Mouse (Mus musculus) mouse trophoblast stem cell (cell line): ENCODE data around the gene Kdm4b.

Experiments
- in situ Hi-C, 2 experiments: fragments of 300-500 bp; cut with MseI, MboI; formaldehyde crosslinking; loops; 2 replicates in 1 of 2; 3 replicates in 1 of 2; pipeline ENCODE4 v1.15.1; 2025

Kdm4b gene

DNA sequence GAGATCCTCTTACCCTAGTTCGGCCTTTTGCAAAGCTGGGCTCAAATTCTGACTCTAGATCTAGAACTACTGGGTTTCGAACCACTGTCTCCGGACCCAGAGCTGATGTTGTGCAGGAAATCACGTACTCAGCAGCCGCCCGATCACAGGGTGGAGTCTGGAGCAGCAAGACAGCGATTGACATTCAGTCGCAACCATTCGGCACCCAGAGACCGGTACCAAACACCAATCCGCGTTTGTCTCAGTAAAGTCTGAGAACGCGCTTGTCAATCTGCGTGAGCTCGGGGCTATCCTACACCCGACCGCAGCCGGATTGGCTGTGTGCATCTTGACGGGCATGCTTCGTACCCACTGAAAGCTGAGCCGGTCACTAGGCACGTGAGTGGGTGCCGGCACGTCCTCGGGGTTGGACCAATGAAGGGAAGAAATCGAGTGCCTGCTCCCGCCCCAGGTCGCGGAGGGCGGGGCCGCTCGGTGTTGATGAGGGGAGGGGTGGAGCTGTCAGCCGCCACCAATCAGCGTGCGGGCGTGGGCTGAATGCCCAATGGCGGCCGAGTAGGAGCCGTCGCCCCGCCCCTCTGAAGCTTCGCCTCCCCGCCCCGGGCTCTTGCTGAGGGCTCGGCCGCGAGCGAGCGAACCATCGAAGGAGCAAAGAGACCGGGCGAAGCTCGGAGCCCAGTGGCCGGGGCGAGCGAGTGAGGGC is at the start of gene Kdm4b:
TSS of gene Kdm4b (plus strand) at position 613 of the 703 bp plus-strand sequence.
- in situ Hi-C loops, result no loop called here

DNA sequence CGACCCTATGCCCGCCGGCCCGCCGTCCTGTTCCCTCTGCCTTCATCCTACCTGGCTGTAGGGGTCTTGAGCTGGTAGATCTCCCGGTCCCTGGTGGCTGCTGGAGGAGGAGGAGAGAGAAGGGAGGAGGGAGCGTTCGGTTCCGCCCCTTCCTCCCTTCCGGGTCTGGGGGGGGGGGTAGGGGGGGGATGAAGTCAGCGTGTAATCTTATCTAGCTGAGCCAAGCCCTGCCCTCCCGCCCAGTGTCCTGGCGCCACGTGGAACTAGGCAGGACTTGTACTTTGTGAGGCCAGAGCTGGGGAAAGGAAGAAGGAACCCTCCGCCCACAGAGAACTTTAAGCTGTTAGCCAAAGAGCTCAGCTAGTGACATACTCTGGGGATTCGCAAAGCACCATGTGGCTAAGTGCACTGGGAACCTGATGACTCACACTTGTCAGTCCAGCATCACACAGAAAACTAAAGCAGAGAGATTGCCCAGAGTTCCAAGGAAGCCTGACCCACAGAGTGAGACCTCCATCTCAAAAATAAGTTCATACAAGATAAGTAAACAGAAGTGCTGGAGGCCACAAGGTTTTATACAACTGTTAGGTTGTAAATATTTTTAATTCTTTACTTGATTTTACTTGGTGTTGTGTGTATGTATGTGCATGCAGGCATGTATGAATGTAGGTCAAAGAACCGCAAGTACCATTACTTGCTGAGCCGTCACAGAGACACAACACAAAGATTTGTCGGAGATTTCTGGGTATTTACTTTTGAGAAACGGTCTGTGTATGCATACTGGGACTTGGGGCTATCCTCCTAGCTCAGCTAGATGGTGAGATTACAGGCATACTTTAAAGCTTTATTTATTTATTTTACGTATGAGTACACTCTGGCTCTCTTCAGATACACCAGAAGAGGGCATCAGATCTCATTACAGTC is 49.0 kb upstream of the Kdm4b start, which contains the start of gene Ticam1:
TSS of gene Ticam1 (minus strand) at position 144 of the 924 bp plus-strand sequence.
- in situ Hi-C loops, result no loop called here

DNA sequence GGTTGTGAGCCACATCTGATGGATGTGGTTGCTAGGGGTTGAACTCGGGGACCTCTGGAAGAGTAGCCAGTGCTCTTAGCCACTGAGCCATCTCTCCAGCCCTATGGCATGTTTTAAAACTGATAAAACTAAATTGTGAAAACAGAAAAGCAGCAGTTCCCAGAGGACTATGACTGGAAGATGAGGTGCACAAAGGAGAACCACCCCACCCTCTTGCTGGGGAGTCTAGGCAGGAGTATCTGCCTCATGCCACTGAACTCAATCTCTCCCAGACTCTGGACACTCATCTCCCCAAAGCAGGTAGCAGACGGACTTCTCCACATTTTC is 48.3 kb upstream of the Kdm4b start:
- in situ Hi-C loops, result no loop called here

DNA sequence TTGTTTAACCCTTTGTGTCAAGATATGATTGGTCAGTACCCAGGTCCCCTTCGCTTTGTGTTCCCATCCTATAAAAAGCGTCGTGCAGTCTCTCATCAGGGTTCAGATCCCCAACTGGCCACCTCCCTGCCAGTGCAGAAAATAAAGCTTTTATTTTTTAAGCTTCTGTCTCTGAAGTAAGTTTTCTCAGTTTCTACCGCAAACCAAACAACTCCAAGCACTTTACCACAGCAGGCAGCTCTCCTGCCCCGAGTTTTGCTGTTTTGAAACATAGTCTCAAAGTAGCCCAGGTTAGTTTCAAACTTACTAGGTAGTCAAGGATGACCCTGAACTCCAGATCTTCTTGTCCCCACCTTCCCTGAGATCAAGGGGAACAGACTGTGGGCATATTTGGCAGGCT is 47.5 kb upstream of the Kdm4b start:
- in situ Hi-C loops, result no loop called here

DNA sequence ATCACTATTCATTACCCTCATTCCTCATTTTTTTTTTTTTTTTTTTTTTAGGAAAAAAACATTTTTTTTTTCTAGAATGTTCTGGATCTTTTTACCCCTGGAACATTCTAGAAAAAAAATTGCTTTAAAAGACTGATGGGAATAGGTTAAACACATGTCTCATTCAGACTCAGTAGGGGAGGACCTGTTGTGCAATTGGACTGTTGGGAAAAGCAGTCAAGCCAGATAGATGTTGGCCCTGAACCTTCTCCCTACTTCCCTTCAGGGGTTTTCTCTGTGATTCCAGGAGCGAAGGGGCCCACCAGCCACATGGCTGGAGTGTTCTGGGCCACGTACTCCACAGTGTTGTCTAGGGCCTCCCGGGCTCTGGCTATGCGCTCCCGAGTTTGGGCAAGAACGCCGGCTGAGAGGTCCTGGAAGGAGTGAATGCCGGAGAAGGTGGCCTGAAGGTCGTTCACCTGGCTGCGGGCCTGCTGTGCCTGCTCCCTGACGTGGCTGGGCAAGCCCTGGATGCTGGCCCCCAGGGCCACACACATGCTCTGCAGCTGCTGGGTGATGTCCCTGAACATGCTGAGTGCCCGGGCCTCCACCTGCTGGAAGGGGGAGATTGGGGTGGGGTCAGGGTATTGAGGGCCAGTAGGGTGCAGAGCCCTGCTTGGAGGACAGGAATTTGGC is 46.2 kb upstream of the Kdm4b start:
- in situ Hi-C loops, result no loop called here

DNA sequence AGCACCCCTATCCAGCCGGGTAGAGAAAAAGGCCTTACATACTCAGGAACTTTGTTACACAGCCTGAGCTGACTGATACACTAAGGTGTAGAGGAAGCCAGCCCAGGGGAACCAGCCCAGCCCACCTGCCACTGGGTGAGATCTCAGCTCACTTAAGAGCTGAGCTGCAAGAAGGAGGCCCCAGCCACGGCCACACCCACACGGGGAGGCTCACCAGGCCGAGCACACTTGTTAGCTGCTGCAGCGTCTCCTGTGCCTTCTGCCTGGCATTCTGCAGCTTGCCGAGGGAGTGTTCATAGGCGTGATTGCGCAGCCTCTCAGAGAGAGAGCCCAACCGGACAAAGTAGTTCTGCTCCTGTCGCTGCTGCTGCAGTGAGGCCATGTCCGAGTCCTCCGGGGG is 44.7 kb upstream of the Kdm4b start:
- in situ Hi-C loops, result no loop called here

DNA sequence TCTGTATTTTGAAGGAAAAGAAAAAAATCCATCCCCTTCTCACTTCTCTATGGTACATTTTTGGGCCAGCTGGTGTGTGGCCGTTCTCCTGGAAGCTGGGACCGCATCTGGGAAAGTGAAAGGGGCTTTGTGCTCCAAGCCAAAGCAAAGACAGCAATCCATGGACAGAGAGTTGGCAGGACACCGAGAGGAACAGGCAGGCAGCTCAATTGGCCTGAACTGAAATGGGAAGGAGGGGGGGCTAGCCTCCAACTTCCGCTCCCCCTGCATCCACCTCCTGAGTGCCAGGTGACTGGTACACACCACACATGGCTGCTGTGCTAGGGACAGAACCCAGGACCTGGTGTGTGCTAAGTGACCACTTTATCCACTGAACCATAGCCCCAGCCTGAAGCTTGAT is 43.1 kb upstream of the Kdm4b start:
- in situ Hi-C loops, result no loop called here

DNA sequence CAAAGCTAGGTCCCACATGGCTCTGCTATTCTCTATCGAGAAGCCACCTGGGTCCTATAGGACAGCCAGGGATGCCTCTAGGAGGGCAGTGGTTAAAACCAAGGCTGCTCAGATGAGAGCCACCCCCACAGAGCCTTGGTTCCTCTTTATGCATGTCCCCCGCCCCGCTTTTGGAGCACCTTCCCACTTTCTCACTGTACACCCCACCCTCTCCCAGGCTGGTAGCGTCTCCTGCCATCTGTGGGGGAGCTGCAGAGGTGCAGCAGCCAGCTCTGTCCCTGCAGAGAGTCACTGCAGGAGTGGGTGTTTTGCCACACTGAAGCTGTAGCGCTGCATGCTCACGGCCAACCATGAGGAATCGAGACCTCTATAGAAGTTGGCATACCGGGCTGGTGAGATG is 42.5 kb upstream of the Kdm4b start:
- in situ Hi-C loops, result no loop called here

DNA sequence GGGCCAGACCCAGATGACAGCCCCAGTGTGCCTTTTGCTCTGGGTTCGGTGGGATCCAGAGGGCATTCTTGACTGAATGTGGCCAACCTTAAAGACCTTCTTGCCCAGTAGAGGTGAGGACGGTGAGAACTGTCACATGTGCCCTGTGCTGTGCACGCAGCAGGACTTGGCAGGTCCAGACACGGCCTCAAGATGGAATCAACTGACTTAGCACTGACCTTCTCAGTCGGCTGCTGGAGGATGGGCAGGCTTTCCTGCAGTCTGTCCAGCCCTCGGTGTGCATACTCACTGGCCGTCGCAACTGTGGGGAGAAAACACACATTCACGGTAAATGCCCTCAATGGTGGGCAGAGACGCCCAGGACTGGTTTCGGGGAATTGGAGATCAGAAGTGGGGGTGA is 39.9 kb upstream of the Kdm4b start:
- in situ Hi-C loops, result no loop called here

DNA sequence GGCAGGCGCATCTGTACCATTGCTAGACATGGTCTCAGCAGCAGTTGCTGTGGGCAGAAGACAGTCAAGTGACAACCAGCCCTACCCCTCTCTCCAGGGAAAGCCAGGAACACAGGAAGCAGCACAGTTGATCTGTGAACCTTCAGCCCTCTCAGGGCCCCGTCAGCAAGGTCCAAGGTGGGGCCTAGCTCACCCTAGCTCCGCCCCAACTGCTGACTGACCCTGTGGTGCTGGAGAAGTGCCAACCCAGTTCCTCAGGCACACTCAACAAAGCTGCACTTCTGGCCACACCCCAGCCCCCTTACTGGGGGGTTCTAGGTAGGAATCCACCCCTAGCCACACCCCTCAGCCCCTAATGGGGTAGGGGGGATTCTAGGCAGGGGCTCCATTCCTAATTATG is 38.0 kb upstream of the Kdm4b start:
- in situ Hi-C loops, result no loop called here

DNA sequence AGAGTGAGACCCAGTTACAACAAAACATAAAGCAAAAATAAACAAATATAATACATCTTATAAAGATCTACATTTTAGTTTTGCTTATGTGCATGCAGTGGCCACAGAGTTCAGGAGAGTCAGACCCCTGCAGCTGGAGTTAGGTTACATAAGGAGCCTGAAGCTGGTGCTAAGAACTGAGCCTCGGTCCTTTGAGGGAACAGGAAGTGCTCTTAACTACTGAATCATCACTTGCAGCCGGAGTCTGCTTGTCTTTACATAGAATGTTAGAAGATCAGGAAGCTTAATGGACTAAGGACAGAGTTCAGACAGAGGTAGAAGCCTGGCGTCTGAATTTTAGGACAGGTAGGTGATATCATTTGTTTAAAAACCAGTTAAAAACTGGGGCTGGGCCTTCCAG is 37.0 kb upstream of the Kdm4b start:
- in situ Hi-C loops, result no loop called here

DNA sequence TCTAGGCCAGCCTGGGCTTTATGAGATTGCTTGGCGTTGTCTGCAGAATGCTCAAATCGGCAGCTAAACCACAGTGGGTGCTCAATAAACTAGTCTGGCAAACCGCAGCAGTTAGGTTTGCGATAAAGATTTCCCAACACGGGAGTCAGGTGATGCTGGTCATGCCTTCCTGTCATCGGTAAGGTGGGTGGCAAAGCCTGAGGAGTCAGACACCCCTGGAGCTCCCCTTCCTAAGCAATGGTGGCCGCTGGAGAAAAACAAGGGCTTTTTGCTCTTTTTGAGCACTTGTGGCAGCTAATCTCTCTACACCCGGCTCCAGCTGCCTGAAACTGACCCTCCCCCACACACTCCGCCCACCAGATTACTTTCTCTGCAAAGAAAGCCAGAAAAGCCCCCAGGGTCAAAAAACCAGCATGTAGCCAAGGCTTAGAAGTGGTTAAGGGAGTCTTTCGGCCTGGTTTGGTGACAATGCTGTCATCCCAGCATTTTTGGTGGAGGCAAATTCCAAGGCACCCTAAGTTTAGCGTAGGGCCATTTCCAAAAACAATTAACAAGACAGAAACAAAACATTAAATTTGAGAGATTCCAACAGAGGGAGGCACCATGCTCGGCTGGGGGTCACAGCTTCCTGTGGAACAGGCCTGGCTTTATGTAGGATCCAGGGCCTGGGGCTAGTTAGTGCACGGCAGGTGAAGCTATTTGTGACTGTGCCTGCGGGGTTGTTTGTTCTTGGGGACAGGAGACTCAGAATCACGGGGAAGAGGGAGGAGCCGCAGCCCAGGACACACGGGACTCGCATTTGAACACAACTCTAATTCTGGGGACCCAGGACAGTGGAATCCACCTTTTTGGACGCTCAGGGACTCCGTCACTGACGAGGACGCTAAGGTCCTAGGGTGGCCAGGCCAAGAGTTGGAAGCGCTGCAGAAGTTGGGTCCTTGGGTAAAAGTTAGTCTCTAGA is 36.2 kb upstream of the Kdm4b start:
- in situ Hi-C loops, result no loop called here

DNA sequence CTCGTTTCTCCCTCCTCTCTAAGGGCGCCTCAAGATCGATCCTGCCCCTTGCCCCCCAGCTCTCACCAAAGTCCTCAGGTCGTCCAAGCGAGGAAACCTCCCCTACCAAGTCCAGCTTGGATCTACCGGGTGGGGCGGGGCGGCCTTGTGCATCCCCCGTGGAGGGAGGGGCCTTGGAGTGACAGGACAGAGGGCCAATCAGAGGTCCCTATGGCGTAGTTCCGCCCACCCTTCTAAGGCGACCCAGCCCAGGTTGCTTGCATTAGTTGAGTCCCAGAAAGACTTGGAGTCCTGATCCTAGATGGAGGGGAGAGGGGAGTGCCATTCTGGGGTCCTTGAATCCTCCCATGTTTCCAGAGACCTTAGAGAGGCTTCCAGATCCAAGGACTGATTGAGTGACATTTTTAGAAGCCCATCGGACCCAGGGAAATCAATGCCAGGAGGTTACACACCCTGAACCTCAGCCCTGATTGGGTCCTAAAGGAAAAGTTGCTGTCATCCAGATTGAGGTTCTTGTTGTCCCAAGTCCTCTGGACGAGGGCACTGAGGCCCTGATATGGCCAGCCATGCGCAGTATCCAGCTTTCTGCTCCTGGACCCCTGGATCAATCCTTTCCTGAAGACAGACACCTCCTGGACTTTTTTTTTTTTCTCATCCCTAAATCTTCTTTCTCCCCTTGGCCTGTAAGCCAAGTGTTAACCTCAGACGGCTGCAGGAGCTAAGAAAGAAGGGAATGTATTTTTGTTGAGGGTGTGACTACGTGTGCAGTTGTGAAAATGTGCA is 35.3 kb upstream of the Kdm4b start:
- in situ Hi-C loops, result no loop called here

DNA sequence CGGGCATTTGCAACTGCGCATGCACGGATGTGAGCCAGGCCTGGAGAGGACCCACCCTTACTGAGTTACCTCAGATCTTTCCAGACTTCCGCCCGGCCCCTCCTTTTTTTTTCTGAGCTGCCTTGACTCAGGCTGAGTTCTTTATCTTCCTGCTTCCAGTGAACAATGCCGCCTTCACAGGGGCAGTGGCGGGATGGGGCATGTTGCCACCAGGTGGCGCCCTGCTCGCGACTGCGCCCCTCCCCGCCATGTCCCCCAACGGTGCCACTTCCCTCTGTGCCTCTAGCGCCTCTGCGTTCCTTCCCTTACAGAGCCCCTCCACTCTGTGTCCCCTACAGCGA is 34.7 kb upstream of the Kdm4b start:
- in situ Hi-C loops, result no loop called here

DNA sequence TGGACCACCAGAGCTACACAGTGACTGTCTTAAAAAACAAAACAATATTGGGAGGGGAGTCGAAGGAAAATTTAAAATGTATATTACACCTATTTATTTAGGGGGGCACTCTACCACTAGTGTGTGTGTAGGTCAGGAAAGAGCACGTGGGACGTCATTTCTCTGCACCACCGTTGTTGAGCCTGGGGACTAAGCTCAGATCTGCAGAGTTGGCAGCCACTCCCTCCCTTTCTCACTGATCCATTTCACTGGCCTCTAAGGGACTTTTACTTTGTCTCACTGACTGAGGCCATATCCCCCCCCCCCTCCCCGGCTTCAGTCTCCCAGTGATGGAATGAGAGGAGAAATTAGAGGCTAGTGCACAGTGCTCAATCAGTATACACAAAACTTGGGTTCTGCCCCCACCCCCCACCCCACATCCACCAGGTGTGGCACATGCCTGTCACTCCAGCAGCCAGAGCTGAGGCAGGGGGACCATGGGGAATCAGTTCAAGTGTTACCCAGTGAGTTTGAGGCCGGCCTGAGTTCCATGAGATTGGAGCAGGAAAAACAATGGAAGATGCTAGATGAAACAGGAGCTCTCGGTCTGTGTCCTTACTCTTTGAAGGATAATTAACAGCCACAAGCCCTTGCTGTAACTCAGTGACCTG is 33.9 kb upstream of the Kdm4b start:
- in situ Hi-C loops, result no loop called here

DNA sequence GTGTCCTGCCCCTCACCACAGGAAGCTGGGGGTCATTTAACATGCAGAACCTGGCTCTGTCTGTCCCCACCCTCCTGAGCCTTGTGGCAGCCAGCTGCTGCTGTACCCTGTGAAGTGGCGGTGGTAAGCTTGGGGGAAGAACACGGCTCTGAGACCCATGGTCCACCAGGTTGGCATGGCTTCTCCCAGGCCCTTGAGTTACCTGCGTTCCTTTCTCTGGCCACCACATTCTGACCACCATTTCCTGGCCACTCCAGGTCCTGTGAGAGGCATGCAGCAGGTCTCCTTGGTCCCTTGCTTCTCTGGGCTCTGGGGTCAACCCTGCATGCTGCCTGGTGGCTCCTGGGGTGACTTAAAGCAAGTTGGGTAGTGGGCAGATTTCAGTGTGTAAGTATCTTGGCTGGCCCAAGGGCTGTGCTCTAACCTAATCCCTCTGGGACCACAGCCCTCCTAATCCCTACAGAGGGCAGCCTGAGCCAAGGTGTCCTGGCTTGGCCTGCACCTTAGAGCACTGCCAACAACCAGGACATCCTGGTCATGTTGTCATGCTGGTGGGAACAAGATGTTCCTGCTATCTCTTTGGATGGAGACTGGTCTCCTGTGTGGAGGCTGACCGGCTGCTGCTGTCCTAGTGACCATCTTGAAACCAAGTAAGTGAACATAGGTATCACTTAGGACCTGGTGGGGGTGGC is 33.2 kb upstream of the Kdm4b start, which contains the start of gene Plin3:
TSS of gene Plin3 (minus strand) at position 343 of the 692 bp plus-strand sequence.
- in situ Hi-C loops, result no loop called here

DNA sequence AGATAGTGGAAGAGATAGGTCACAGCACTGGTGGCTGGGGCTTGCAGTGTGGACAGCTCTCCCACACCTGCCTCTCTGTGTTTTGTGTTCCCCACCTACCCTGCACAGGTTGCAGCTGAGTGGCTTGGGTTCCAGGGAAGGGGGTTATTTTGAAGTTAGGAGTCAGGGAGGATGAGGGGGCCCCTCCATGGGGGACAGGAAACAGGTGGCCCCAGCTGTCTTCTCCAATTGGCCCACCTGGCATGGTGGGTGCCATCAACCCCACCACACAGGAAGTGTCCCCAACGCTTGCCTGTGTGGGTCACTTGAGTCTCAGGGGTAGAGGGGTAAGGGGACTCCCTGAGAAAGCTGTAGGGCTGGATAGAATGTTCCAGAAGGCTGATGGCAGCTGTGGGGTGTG is 32.6 kb upstream of the Kdm4b start:
- in situ Hi-C loops, result no loop called here

DNA sequence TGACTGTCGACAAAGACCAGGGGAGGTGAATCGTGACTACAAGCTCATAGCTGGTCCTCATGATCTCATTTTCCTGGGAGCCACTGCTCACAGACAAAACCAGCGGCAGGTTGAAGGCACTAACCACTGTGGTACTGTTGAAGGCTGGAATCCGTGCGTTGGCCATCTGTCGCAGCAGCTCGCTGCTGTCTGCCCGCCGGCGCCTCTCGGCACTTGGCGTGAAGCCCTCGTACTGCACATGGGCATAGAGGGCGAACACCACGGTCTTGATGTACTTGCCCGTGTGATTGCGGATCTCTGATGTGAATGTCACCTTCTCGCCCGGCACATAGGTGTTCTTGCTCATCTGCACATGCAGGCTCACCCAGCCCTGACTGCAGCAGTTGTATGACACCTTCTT is 31.6 kb upstream of the Kdm4b start:
- in situ Hi-C loops, result no loop called here

DNA sequence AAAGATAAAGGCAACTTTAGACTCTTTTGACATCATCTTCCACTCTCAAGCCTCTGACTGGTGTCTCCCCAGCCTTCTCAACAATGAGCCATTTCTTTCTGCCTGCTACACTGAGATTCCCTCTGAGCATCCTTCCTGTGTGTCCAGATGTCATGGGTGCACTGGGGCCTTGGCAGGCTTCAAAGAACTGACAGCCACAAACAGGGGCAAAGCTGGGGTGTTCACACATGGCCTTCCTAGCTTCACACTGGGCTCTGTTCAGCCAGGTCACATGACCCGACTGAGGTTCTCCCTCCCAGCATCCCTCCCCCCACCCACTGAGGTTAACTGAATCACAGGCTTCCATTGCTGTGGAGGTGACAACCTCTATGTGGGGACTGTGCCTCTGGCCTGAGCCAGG is 29.7 kb upstream of the Kdm4b start:
- in situ Hi-C loops, result no loop called here

DNA sequence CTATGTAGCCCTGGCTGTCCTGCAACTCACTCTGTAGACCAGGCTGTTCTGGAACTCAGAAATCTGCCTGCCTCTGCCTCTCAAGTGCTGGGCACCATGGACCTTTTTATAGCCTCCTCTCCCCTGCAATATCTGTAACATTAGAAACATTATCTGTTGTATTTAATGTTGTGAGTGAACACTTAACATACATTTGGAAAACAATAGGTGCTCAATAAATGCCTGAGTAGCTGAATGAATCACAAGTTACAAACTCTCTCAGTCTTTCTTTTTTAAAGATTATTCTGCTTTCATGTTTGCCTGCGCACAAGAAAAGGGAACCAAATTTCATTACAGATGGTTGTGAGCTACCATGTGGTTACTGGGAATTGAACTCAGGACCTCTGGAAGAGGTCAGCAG is 27.6 kb upstream of the Kdm4b start:
- in situ Hi-C loops, result no loop called here
